Mouse (Mus musculus) lung, postnatal 25 days (tissue): Measurements from ENCODE around the gene Atg16l1.

ENCODE experiments used
- DNase-seq: peaks from one replicate; pipeline ENCODE4 v3.0.0; 2022; ENCODE audit warnings: low spot score

Gene Atg16l1

GRCm38 (mm10) chr1:87755641-87756470 is at the start of gene Atg16l1:
TSS of gene Atg16l1 (plus strand) at chr1:87755870.
- DNase-seq: peak; percentile 96

- no peak for DNase-seq
Measured at GRCm38 (mm10) chr1:87706361-87706760, 49.3 kb upstream of the Atg16l1 start.

- DNase-seq: no peak
Measured at GRCm38 (mm10) chr1:87709020-87709419, 46.6 kb upstream of the Atg16l1 start.

GRCm38 (mm10) chr1:87709661-87710270 is 45.9 kb upstream of the Atg16l1 start:
- no peak for DNase-seq

- DNase-seq: no peak
Measured at GRCm38 (mm10) chr1:87711938-87712613, 43.6 kb upstream of the Atg16l1 start.

GRCm38 (mm10) chr1:87712614-87712971 is 43.1 kb upstream of the Atg16l1 start:
- no peak for DNase-seq

- no peak for DNase-seq
Measured at GRCm38 (mm10) chr1:87721382-87721781, 34.3 kb upstream of the Atg16l1 start.

- no peak for DNase-seq
Measured at GRCm38 (mm10) chr1:87722081-87722480, 33.6 kb upstream of the Atg16l1 start.

- DNase-seq: no peak
Measured at GRCm38 (mm10) chr1:87723351-87723750, 32.3 kb upstream of the Atg16l1 start.

GRCm38 (mm10) chr1:87729070-87729469 is 26.6 kb upstream of the Atg16l1 start:
- no peak for DNase-seq

- no peak for DNase-seq
Measured at GRCm38 (mm10) chr1:87729850-87730249, 25.8 kb upstream of the Atg16l1 start.

- no peak for DNase-seq
Measured at GRCm38 (mm10) chr1:87730271-87730670, 25.4 kb upstream of the Atg16l1 start.

GRCm38 (mm10) chr1:87733212-87733611 is 22.5 kb upstream of the Atg16l1 start:
- DNase-seq: no peak

- no peak for DNase-seq
Measured at GRCm38 (mm10) chr1:87734153-87734552, 21.5 kb upstream of the Atg16l1 start.

GRCm38 (mm10) chr1:87740584-87741290 is 14.9 kb upstream of the Atg16l1 start:
- no peak for DNase-seq

- DNase-seq: no peak
Measured at GRCm38 (mm10) chr1:87749360-87749973, 6.2 kb upstream of the Atg16l1 start.

GRCm38 (mm10) chr1:87763821-87764220 is 8.2 kb downstream of the Atg16l1 start:
- no peak for DNase-seq

- no peak for DNase-seq
Measured at GRCm38 (mm10) chr1:87765741-87766140, 10.1 kb downstream of the Atg16l1 start.

- DNase-seq: peak; percentile 17
Measured at GRCm38 (mm10) chr1:87766233-87766632, 10.6 kb downstream of the Atg16l1 start.

- no peak for DNase-seq
Measured at GRCm38 (mm10) chr1:87769263-87769662, 13.6 kb downstream of the Atg16l1 start.

GRCm38 (mm10) chr1:87770486-87770885 is 14.8 kb downstream of the Atg16l1 start:
- DNase-seq: no peak

- DNase-seq: no peak
Measured at GRCm38 (mm10) chr1:87771724-87772123, 16.1 kb downstream of the Atg16l1 start.
